Mouse (Mus musculus): ENCODE data around the gene Slc37a1.

DNA sequence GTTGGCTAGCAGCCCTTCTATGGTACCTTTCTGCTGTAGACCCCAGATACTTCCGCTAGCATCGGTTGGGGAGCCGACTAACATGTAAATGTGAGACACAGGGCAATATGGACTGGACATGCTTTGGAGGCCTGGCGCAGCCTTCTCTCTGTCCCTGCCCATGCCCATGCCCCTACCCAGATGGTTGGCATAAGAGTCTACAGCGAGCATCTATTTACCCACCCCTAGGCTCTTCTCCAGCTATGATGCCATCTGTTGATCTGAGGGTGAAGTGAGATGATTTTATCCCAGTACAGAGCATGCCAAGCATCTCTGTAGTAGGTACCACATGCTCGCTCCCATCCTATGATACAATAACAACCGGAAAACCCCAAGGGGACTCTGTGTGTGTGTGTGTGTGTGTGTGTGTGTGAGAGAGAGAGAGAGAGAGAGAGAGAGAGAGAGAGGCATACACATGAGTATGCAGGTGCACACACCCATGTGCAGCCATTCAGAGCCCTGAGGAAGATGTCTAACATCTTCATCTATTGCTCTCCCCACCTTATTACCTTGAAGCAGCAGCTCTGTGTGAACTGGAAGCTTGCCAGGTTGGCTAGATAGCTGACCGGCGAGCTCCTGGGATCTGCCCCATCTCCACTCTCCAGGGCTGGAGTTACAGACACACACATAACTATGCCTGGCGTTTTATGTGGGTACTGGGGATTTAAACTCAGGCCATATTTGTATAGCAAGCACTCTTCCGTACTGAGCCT lies 48.1 kb downstream of the Slc37a1 start:
- TF ChIP-seq CTCF (IDR thresholded peaks at IDR 0.05; ENCODE audit: low read depth) (no peak), EP300 (optimal IDR thresholded peaks at IDR 0.05) (no peak)

Measured in stomach, postnatal 0 days (tissue).